Mouse (Mus musculus): ENCODE data around the gene Kirrel.

Gene Kirrel

GRCm38 (mm10) chr3:87167621-87168020 lies 6.9 kb downstream of the Kirrel start:
- DNase-seq (ENCODE audit: low spot score): no peak

- no peak for DNase-seq (ENCODE audit: low spot score)
Measured at GRCm38 (mm10) chr3:87165291-87165881, 9.2 kb downstream of the Kirrel start.

- no peak for DNase-seq (ENCODE audit: low spot score)
Measured at GRCm38 (mm10) chr3:87164099-87164815, 10.3 kb downstream of the Kirrel start.

GRCm38 (mm10) chr3:87163116-87163515 lies 11.4 kb downstream of the Kirrel start:
- no peak for DNase-seq (ENCODE audit: low spot score)

GRCm38 (mm10) chr3:87162380-87162779 lies 12.2 kb downstream of the Kirrel start:
- DNase-seq (ENCODE audit: low spot score): no peak

GRCm38 (mm10) chr3:87161601-87162000 lies 12.9 kb downstream of the Kirrel start:
- no peak for DNase-seq (ENCODE audit: low spot score)

GRCm38 (mm10) chr3:87160819-87161509 lies 13.6 kb downstream of the Kirrel start:
- DNase-seq (ENCODE audit: low spot score): no peak

- no peak for DNase-seq (ENCODE audit: low spot score)
Measured at GRCm38 (mm10) chr3:87159190-87159589, 15.4 kb downstream of the Kirrel start.

GRCm38 (mm10) chr3:87157767-87158291 lies 16.7 kb downstream of the Kirrel start:
- DNase-seq (ENCODE audit: low spot score): peak; percentile 50

GRCm38 (mm10) chr3:87157297-87157696 lies 17.2 kb downstream of the Kirrel start:
- no peak for DNase-seq (ENCODE audit: low spot score)

- DNase-seq (ENCODE audit: low spot score): no peak
Measured at GRCm38 (mm10) chr3:87154398-87155287, 19.9 kb downstream of the Kirrel start.

- DNase-seq (ENCODE audit: low spot score): no peak
Measured at GRCm38 (mm10) chr3:87153038-87153437, 21.5 kb downstream of the Kirrel start.

- DNase-seq (ENCODE audit: low spot score): no peak
Measured at GRCm38 (mm10) chr3:87152111-87152738, 22.3 kb downstream of the Kirrel start.

GRCm38 (mm10) chr3:87151294-87151826 lies 23.2 kb downstream of the Kirrel start:
- DNase-seq (ENCODE audit: low spot score): no peak

GRCm38 (mm10) chr3:87150689-87151244 lies 23.8 kb downstream of the Kirrel start:
- no peak for DNase-seq (ENCODE audit: low spot score)

- no peak for DNase-seq (ENCODE audit: low spot score)
Measured at GRCm38 (mm10) chr3:87150056-87150688, 24.4 kb downstream of the Kirrel start.

- no peak for DNase-seq (ENCODE audit: low spot score)
Measured at GRCm38 (mm10) chr3:87149425-87149824, 25.1 kb downstream of the Kirrel start.

- DNase-seq (ENCODE audit: low spot score): no peak
Measured at GRCm38 (mm10) chr3:87144476-87145240, 29.9 kb downstream of the Kirrel start.

- DNase-seq (ENCODE audit: low spot score): no peak
Measured at GRCm38 (mm10) chr3:87140284-87140683, 34.3 kb downstream of the Kirrel start.

GRCm38 (mm10) chr3:87136782-87137181 lies 37.8 kb downstream of the Kirrel start:
- DNase-seq (ENCODE audit: low spot score): no peak

Measured in ovary, postnatal 10 days (tissue).